Mouse (Mus musculus) megakaryocyte, embryonic 14.5 days (primary cell): ENCODE measurements around the gene Spast. TPM values are rescaled to one million over a fixed set of nuclear protein-coding genes. Genes with fewer than 3 reads are reported as not detected.

Source experiments
- H3K27me3 ChIP-seq: replicated peaks from 2 replicates; pipeline ENCODE3; 2012; ENCODE audit warnings: inconsistent platforms
- H3K36me3 ChIP-seq: replicated peaks from 2 replicates; pipeline ENCODE3; 2012; ENCODE audit warnings: low read length, inconsistent platforms, mixed read lengths
- H3K4me1 ChIP-seq: 2 replicates; pipeline ENCODE4 v1.6.1; 2012; ENCODE audit warnings: inconsistent platforms
- H3K4me3 ChIP-seq: replicated peaks from 2 replicates; pipeline ENCODE3; 2012; ENCODE audit warnings: moderate library complexity, mild to moderate bottlenecking, inconsistent platforms
- H3K9me3 ChIP-seq: 2 replicates; pipeline ENCODE4 v1.6.1; 2012; ENCODE audit warnings: inconsistent platforms
- FLI1 ChIP-seq: IDR thresholded peaks from 2 replicates; pipeline ENCODE4 v1.6.1; 2012; ENCODE audit warnings: low read length, inconsistent platforms, mixed read lengths
- GATA1 ChIP-seq: IDR thresholded peaks from 3 replicates; pipeline ENCODE4 v1.6.1; 2012; ENCODE audit warnings: mixed read lengths, low read length, inconsistent platforms, borderline replicate concordance
- polyA plus RNA-seq: library from polyadenylated mRNA; stranded (reverse); fragments of >175 nt; gene quantifications from 2 replicates; pipeline ENCODE4 v1.2.3, GENCODE M21; 2012; ENCODE audit warnings: low replicate concordance; ENCODE audit not compliant: insufficient read depth

The Spast gene
- polyA plus RNA-seq, 1 experiment: 3.9 TPM

- Histone ChIP-seq H3K4me1 (peaks cover 26% of the 10 kb centered on the region), H3K9me3 (no peaks in the 10 kb centered on the region), H3K4me3 (no peak overlapping the region), H3K27me3 (no peaks in the 10 kb centered on the region), H3K36me3 (peaks cover 28% of the 10 kb centered on the region)
- TF ChIP-seq GATA1: no peak
Observed at GRCm38 (mm10) chr17:74430074-74430473, 91.3 kb downstream of the Spast start.

- peaks cover 16% of the 10 kb centered on the region for H3K36me3 ChIP-seq
- no peaks in the 10 kb centered on the region for H3K9me3 ChIP-seq
- peaks cover 26% of the 10 kb centered on the region for H3K4me1 ChIP-seq
- no peak overlapping the region for H3K4me3 ChIP-seq
- no peaks in the 10 kb centered on the region for H3K27me3 ChIP-seq
- TF ChIP-seq GATA1 (no peak), FLI1 (no peak)
Observed at GRCm38 (mm10) chr17:74431481-74431880, 92.7 kb downstream of the Spast start.

- Histone ChIP-seq H3K36me3 (peaks cover 6% of the 10 kb centered on the region), H3K4me3 (no peak overlapping the region), H3K27me3 (no peaks in the 10 kb centered on the region), H3K9me3 (no peaks in the 10 kb centered on the region), H3K4me1 (peaks cover 26% of the 10 kb centered on the region)
- TF ChIP-seq FLI1 (no peak), GATA1 (no peak)
Observed at GRCm38 (mm10) chr17:74432631-74433030, 93.8 kb downstream of the Spast start.

GRCm38 (mm10) chr17:74437762-74438161, 99.0 kb downstream of the Spast start:
- Histone ChIP-seq H3K9me3 (no peaks in the 10 kb centered on the region), H3K36me3 (no peaks in the 10 kb centered on the region), H3K27me3 (no peaks in the 10 kb centered on the region), H3K4me1 (peaks cover 10% of the 10 kb centered on the region), H3K4me3 (no peak overlapping the region)
- TF ChIP-seq FLI1: no peak
- no peak for TF ChIP-seq GATA1

GRCm38 (mm10) chr17:74440486-74440885, 101.7 kb downstream of the Spast start:
- Histone ChIP-seq H3K9me3 (no peaks in the 10 kb centered on the region), H3K4me3 (peak overlapping the region; percentile 0), H3K4me1 (peaks cover 10% of the 10 kb centered on the region), H3K36me3 (no peaks in the 10 kb centered on the region), H3K27me3 (peaks cover 2% of the 10 kb centered on the region)
- TF ChIP-seq FLI1 (no peak), GATA1 (no peak)

Other genes with a start within 250 kb of the Spast start
- gene Memo1, start 43.5 kb upstream of the Spast start, polyA plus RNA-seq: 15.6 and 32.8 TPM in 2 replicates
- gene Dpy30, start 15.0 kb upstream of the Spast start, polyA plus RNA-seq: 7.4 and 93.3 TPM in 2 replicates
- gene Slc30a6, start 56.6 kb downstream of the Spast start, polyA plus RNA-seq: 1.3 TPM in 1 of 2 replicates, not detected in the other
- 0.43 TPM in 1 of 2 replicates, not detected in the other for gene Nlrc4, start 120.2 kb downstream of the Spast start, polyA plus RNA-seq
- gene Yipf4, start 150.5 kb downstream of the Spast start, polyA plus RNA-seq: 12.0 and 34.7 TPM in 2 replicates
- 10.0 and 17.7 TPM in 2 replicates for gene Birc6, start 189.3 kb downstream of the Spast start, polyA plus RNA-seq